Mouse (Mus musculus): ENCODE data around the gene Mrps21.
"Not testable (repeated sequence)": the region's sequence is repeated elsewhere in the genome, so short reads cannot be mapped to it uniquely, and the experiment has no call there.

Gene Mrps21

GRCm38 (mm10) chr3:95871392-95871867, at the start of gene Mrps21:
Mrps21 (minus strand) TSS chr3:95871519.
- DNase-seq, result peak; percentile 84

- DNase-seq, result not testable (repeated sequence)
These were observed 49.2 kb upstream of the Mrps21 start for GRCm38 (mm10) chr3:95920532-95920931.

GRCm38 (mm10) chr3:95916760-95917159, 45.4 kb upstream of the Mrps21 start:
- no peak for DNase-seq

- no peak for DNase-seq
These were observed 43.4 kb upstream of the Mrps21 start for GRCm38 (mm10) chr3:95914706-95915105.

- DNase-seq, result no peak
These were observed 36.3 kb upstream of the Mrps21 start for GRCm38 (mm10) chr3:95907613-95908012.

GRCm38 (mm10) chr3:95906860-95907259, 35.5 kb upstream of the Mrps21 start:
- peak; percentile 93 for DNase-seq

- DNase-seq, result peak; percentile 74
These were observed 34.7 kb upstream of the Mrps21 start for GRCm38 (mm10) chr3:95905940-95906492.

- DNase-seq, result peak; percentile 71
These were observed 34.0 kb upstream of the Mrps21 start for GRCm38 (mm10) chr3:95905146-95905939.

- no peak for DNase-seq
These were observed 33.2 kb upstream of the Mrps21 start, which contains the start of gene Car14 for GRCm38 (mm10) chr3:95904568-95904967. Car14 (minus strand) TSS chr3:95904691.

- no peak for DNase-seq
These were observed 32.6 kb upstream of the Mrps21 start for GRCm38 (mm10) chr3:95903753-95904502.

GRCm38 (mm10) chr3:95902643-95903042, 31.3 kb upstream of the Mrps21 start:
- no peak for DNase-seq

GRCm38 (mm10) chr3:95902373-95902625, 31.0 kb upstream of the Mrps21 start:
- no peak for DNase-seq

- DNase-seq, result no peak
These were observed 30.5 kb upstream of the Mrps21 start for GRCm38 (mm10) chr3:95901616-95902372.

GRCm38 (mm10) chr3:95899800-95900524, 28.6 kb upstream of the Mrps21 start:
- DNase-seq, result no peak

- DNase-seq, result not testable (repeated sequence)
These were observed 24.2 kb upstream of the Mrps21 start for GRCm38 (mm10) chr3:95895501-95895900.

GRCm38 (mm10) chr3:95894317-95895160, 23.2 kb upstream of the Mrps21 start:
- peak; percentile 44 for DNase-seq

GRCm38 (mm10) chr3:95893606-95894316, 22.4 kb upstream of the Mrps21 start, which contains the start of gene Aph1a:
Aph1a (plus strand) TSS chr3:95893969.
- DNase-seq, result peak; percentile 92

- DNase-seq, result peak; percentile 47
These were observed 21.8 kb upstream of the Mrps21 start for GRCm38 (mm10) chr3:95893126-95893525.

- DNase-seq, result no peak
These were observed 21.0 kb upstream of the Mrps21 start for GRCm38 (mm10) chr3:95892066-95893052.
